In the genomic region with DNA sequence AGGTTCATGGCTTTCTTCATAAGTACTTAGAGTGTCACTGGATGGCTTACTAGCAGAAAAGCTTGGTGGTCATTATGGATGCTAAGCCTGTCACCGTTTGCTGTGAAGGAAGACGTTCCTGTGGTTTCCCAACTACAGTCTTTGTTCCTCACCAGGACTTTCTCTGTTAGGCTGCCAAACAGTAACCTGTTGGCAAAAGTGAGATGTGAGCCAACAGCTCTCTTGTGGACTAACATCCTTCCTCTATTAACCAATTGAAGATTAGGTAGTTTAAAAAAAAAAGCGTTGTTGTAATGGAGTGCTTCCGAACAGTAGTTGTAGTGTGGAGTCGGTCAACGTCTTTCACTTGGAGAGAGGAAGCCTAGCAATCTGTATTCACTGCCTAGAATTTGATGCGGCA, we compare ENCODE assay signal across 15 mouse cellular contexts.
"Had no signal": no experiment of that assay in that cellular context is flagged by ENCODE, and none has a peak within 500 bp of the region (broad histone marks: within the 10 kb centered on the region; RNA-seq: fewer than 3 reads in every experiment).

No protein-coding gene starts in this region.

- H3K9ac ChIP-seq: neural tube, embryonic 15.5 days; stomach, embryonic 15.5 days had no signal

- H3K27ac ChIP-seq: neural tube, embryonic 15.5 days; stomach, embryonic 15.5 days; stomach, postnatal 0 days had no signal

- H3K9me3 ChIP-seq: neural tube, embryonic 15.5 days; stomach, embryonic 15.5 days had no signal

- H3K36me3 ChIP-seq: neural tube, embryonic 15.5 days; stomach, embryonic 15.5 days had no signal

- DNase-seq: retina, postnatal 1 day; right cerebral cortex, adult 18-20 months; right cerebral cortex, postnatal 14 days; right cerebral cortex, postnatal 25 days; right cerebral cortex, postnatal 4 days; spleen, adult 18-20 months; thymus, adult 18-20 months; thymus, adult 2 months; thymus, postnatal 14 days; thymus, postnatal 25 days; thymus, postnatal 36 days; thymus, postnatal 4 days had no signal

- H3K4me3 ChIP-seq: neural tube, embryonic 15.5 days; stomach, embryonic 15.5 days had no signal

- H3K4me1 ChIP-seq: neural tube, embryonic 15.5 days had no signal

- H3K4me2 ChIP-seq: neural tube, embryonic 15.5 days; stomach, embryonic 15.5 days had no signal

- H3K27me3 ChIP-seq: neural tube, embryonic 15.5 days; stomach, embryonic 15.5 days had no signal
